Comparison of ENCODE assay signal across 8 mouse cellular contexts in genomic region chr2:102657726-102658125, GRCm38 (mm10). TPM values are rescaled to one million over a fixed set of nuclear protein-coding genes. Genes with fewer than 3 reads are reported as not detected.
A peak's percentile ranks its signal among the peaks of the same experiment; 100 is the strongest.
DNase-seq lines count a peak whose midpoint lies in the region; ATAC-seq lines count a peak whose summit lies in the region.

No protein-coding gene starts in this region.

- WGBS in kidney, embryonic 15.5 days: 27% methylated on average over 7 of the region's 7 CpGs

- peak overlapping the region; percentile 62; the same call in 1 of the 2 replicates for H3K4me3 ChIP-seq in kidney, embryonic 15.5 days (replicated peaks)

- no peak for DNase-seq in kidney, postnatal 14 days
- peak; percentile 42 for DNase-seq in embryo, embryonic 10.5 days (ENCODE audit: low spot score)
- peak; percentile 49 to 64 for DNase-seq in left cerebral cortex, postnatal 14 days (ENCODE audit: low spot score in 2 of 2)
- peak; percentile 75 for DNase-seq in retina, postnatal 1 day
- DNase-seq in gastrocnemius, postnatal 4 days (ENCODE audit: low spot score in 2 of 2): no peak
- DNase-seq in spleen, postnatal 14 days (ENCODE audit: low spot score in 2 of 2): no peak
- DNase-seq in natural killer cell, adult 2 months (ENCODE audit: low spot score in 2 of 2): no peak

- no peak overlapping the region for H3K9ac ChIP-seq in kidney, embryonic 15.5 days

- H3K4me2 ChIP-seq in kidney, embryonic 15.5 days: peak overlapping the region; percentile 99

- peaks cover 24% of the 10 kb centered on the region for H3K4me1 ChIP-seq in kidney, embryonic 15.5 days

- H3K27ac ChIP-seq in kidney, embryonic 15.5 days: no peak overlapping the region

- no peaks in the 10 kb centered on the region for H3K36me3 ChIP-seq in kidney, embryonic 15.5 days

- no peak for ATAC-seq in kidney, embryonic 15.5 days (replicated peaks; ENCODE audit: low FRiP score)

- H3K9me3 ChIP-seq in kidney, embryonic 15.5 days (replicated peaks): no peaks in the 10 kb centered on the region

- peaks cover 66% of the 10 kb centered on the region for H3K27me3 ChIP-seq in kidney, embryonic 15.5 days

- intact Hi-C loops in left cerebral cortex, postnatal 14 days (cut with DNase I): loop anchor here (5.0 kb wide), 2 partner anchors 35 to 60 kb away; no protein-coding TSS in a partner anchor

RNA-seq across cellular contexts. Expression of gene Slc1a2, which starts 0.7 kb away (rescaled TPM):
- 0.14 and 0.51 TPM in 2 replicates for polyA plus RNA-seq in kidney, embryonic 15.5 days (2015; fragmentation: Nextera tagmentation; extraction: Ambion mirVana)
- total RNA-seq in left cerebral cortex, postnatal 14 days (2021): 1,000 to 10,000 TPM; 2,125 to 2,199 TPM
- 1 to 10 TPM; 1.2 to 1.3 TPM for total RNA-seq in gastrocnemius, postnatal 4 days (2021)

Comparison
In these comparisons a context has a peak if more than half of its experiments do, and no peak if none do; other contexts are left out.
1. DNase-seq: peak in embryo, embryonic 10.5 days (single experiment), left cerebral cortex, postnatal 14 days (2 of 2) and retina, postnatal 1 day (single experiment); none in kidney, postnatal 14 days (single experiment), gastrocnemius, postnatal 4 days (0 of 2), spleen, postnatal 14 days (0 of 2) and natural killer cell, adult 2 months (0 of 2).
2. RNA of gene Slc1a2, which starts 0.7 kb away (total RNA-seq): 2,125 to 2,199 TPM in left cerebral cortex, postnatal 14 days; 1.2 to 1.3 TPM in gastrocnemius, postnatal 4 days; every median in the first group is over 100 times any median in the second.